Mouse (Mus musculus): Measurements from ENCODE around the gene Cux2. TPM values are rescaled to one million over a fixed set of nuclear protein-coding genes. Genes with fewer than 3 reads are reported as not detected.
A peak's percentile ranks its signal among the peaks of the same experiment; 100 is the strongest.

Gene Cux2
- total RNA-seq, 2 experiments from 2014 or later, result 196 to 205 TPM

- DNase-seq (ENCODE audit: low spot score in 2 of 2), result no peak
- intact Hi-C loops (cut with DNase I), result no loop called here
Observed at GRCm38 (mm10) chr5:121818862-121819261, 231.0 kb downstream of the Cux2 start.

- DNase-seq (ENCODE audit: low spot score in 2 of 2), result no peak
- intact Hi-C loops (cut with DNase I), result no loop called here
Observed at GRCm38 (mm10) chr5:121818401-121818800, 231.5 kb downstream of the Cux2 start.

- DNase-seq (ENCODE audit: low spot score in 2 of 2), result no peak
- intact Hi-C loops (cut with DNase I), result loop anchor here (2.0 kb wide), 1 partner anchor 25 kb away; no protein-coding TSS in a partner anchor
Observed at GRCm38 (mm10) chr5:121817551-121817950, 232.4 kb downstream of the Cux2 start.

GRCm38 (mm10) chr5:121816611-121817010 lies 233.3 kb downstream of the Cux2 start:
- DNase-seq (ENCODE audit: low spot score in 2 of 2), result no peak
- intact Hi-C loops (cut with DNase I), result loop anchor here (2.0 kb wide), 1 partner anchor 26 kb away; no protein-coding TSS in a partner anchor

- intact Hi-C loops (cut with DNase I), result loop anchor here (2.0 kb wide), 1 partner anchor 27 kb away; no protein-coding TSS in a partner anchor
Observed at GRCm38 (mm10) chr5:121815867-121816380, 234.0 kb downstream of the Cux2 start.

GRCm38 (mm10) chr5:121815067-121815466 lies 234.8 kb downstream of the Cux2 start:
- DNase-seq (ENCODE audit: low spot score in 2 of 2), result peak; percentile 74 to 78
- intact Hi-C loops (cut with DNase I), result no loop called here

More at GRCm38 (mm10) chr5:121815867-121816380, 234.0 kb downstream of the Cux2 start:
- DNase-seq (ENCODE audit: low spot score in 2 of 2), result no peak

GRCm38 (mm10) chr5:121813744-121814143 lies 236.2 kb downstream of the Cux2 start:
- intact Hi-C loops (cut with DNase I), result no loop called here
- no peak for DNase-seq (ENCODE audit: low spot score in 2 of 2)

- DNase-seq (ENCODE audit: low spot score in 2 of 2), result no peak
- intact Hi-C loops (cut with DNase I), result no loop called here
Observed at GRCm38 (mm10) chr5:121812526-121813243, 237.2 kb downstream of the Cux2 start.

- DNase-seq (ENCODE audit: low spot score in 2 of 2), result no peak
- intact Hi-C loops (cut with DNase I), result no loop called here
Observed at GRCm38 (mm10) chr5:121811485-121811931, 238.4 kb downstream of the Cux2 start.

GRCm38 (mm10) chr5:121810331-121811151 lies 239.4 kb downstream of the Cux2 start:
- intact Hi-C loops (cut with DNase I), result no loop called here
- DNase-seq (ENCODE audit: low spot score in 2 of 2), result no peak

GRCm38 (mm10) chr5:121809667-121810224 lies 240.2 kb downstream of the Cux2 start:
- DNase-seq (ENCODE audit: low spot score in 2 of 2), result no peak
- intact Hi-C loops (cut with DNase I), result loop anchor here (5.0 kb wide), 1 partner anchor 33 kb away; no protein-coding TSS in a partner anchor

- no peak for DNase-seq (ENCODE audit: low spot score in 2 of 2)
- intact Hi-C loops (cut with DNase I), result loop anchor here (5.0 kb wide), 1 partner anchor 34 kb away; no protein-coding TSS in a partner anchor
Observed at GRCm38 (mm10) chr5:121808202-121808601, 241.7 kb downstream of the Cux2 start.

- DNase-seq (ENCODE audit: low spot score in 2 of 2), result peak in 1 of 2 experiments; percentile 52
- intact Hi-C loops (cut with DNase I), result loop anchor here (5.0 kb wide), 1 partner anchor 35 kb away; no protein-coding TSS in a partner anchor
Observed at GRCm38 (mm10) chr5:121807186-121807585, 242.7 kb downstream of the Cux2 start.

Small RNA genes within 50 kb of the gene (microRNA-seq; reads per million reads assigned to microRNA genes)
- 8.1 to 8.9 reads per million in 2 experiments for gene Mir7031

Other genes with a start within 250 kb of the Cux2 start
- gene Sh2b3, start 212.5 kb downstream of the Cux2 start, total RNA-seq (2021), result 10 to 100 TPM; 21.6 to 22.1 TPM
- gene Pheta1, start 201.1 kb downstream of the Cux2 start, total RNA-seq (2021), result 10 to 100 TPM in 1 of 2 experiments, 1 to 10 TPM in 1; 7.4 to 11.2 TPM
- gene Myl2, start 50.8 kb upstream of the Cux2 start, total RNA-seq (2021), result not detected
- gene Ccdc63, start 90.7 kb upstream of the Cux2 start, total RNA-seq (2021), result under 1 TPM; 0.48 to 0.82 TPM
- 100 to 1,000 TPM; 169 to 202 TPM for gene Ppp1cc, start 108.2 kb upstream of the Cux2 start, total RNA-seq (2021)
- 1 to 10 TPM; 1.8 to 3.8 TPM for gene Hvcn1, start 156.7 kb upstream of the Cux2 start, total RNA-seq (2021)
- gene Tctn1, start 214.4 kb upstream of the Cux2 start, total RNA-seq (2021), result 10 to 100 TPM in 1 of 2 experiments, 1 to 10 TPM in 1; 9.7 to 12.9 TPM
- gene Pptc7, start 234.3 kb upstream of the Cux2 start, total RNA-seq (2021), result 10 to 100 TPM; 36.7 to 43.8 TPM